Mouse (Mus musculus): Measurements from ENCODE around the gene Zfp109. TPM values are rescaled to one million over a fixed set of nuclear protein-coding genes. Genes with fewer than 3 reads are reported as not detected.

Gene Zfp109
- 1.4 and 1.6 TPM in 2 replicates for polyA plus RNA-seq (2015; fragmentation: Nextera tagmentation; extraction: Ambion mirVana)

DNA sequence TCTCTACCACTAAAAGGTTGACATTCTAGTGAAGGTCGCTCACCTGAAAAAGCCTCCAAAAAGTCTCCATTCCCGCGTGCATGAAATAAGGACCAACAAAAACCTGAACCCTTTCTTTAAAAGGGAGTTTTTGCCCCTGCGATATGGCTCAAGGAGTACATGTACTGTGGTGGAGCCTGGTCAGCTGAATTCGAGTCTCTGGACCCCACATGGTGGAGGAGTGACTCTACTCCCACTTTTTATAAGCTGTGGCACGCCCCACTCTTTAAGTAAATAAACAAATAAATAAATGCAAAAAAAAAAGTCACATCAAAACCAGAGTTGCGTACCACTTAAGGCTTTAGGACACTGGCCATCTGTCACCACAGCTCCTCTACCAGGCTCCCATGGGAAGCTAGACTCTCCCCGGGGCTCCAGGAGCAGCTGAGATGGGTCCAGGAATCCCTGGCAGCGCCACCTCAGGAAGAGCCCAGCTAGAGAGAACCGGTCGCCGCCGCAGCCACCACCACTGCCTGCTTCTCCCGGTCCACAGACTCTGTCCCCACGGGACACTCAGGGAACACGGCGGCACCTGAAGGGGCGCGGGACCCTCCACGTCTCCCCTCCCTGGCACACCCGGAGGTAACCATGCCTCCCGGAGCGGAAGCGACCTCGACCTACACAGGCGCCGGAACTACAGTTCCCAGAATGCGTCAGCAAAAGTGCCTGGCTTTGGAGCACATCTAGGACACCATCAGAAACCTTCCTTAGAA, at the start of gene Zfp109:
TSS of gene Zfp109 (minus strand) at position 521 of the 752 bp plus-strand sequence.

GRCm38 (mm10) chr7:24270288-24270672, 32.9 kb upstream of the Zfp109 start, which contains the start of gene Zfp93:
Gene Zfp93, plus strand, starts transcription at chr7:24270420.

GRCm38 (mm10) chr7:24254633-24255474, 17.5 kb upstream of the Zfp109 start, which contains the start of gene Zfp108:
Gene Zfp108, plus strand, starts transcription at chr7:24254794.

GRCm38 (mm10) chr7:24211343-24211742, 26.0 kb downstream of the Zfp109 start, which contains the start of gene Zfp111:
Gene Zfp111, minus strand, starts transcription at chr7:24211443.

Other genes starting within 250 kb of the Zfp109 start
- gene V1rd19, start 235.9 kb downstream of the Zfp109 start, polyA plus RNA-seq (2015; fragmentation: Nextera tagmentation; extraction: Ambion mirVana), result not detected in 2 replicates
- gene Vmn1r183, start 184.3 kb downstream of the Zfp109 start, polyA plus RNA-seq (2015; fragmentation: Nextera tagmentation; extraction: Ambion mirVana), result not detected in 2 replicates
- gene Zfp180, start 155.6 kb downstream of the Zfp109 start, polyA plus RNA-seq (2015; fragmentation: Nextera tagmentation; extraction: Ambion mirVana), result 6.7 and 6.8 TPM in 2 replicates
- 2.5 and 3.2 TPM in 2 replicates for gene Zfp112, start 125.2 kb downstream of the Zfp109 start, polyA plus RNA-seq (2015; fragmentation: Nextera tagmentation; extraction: Ambion mirVana)
- 6.7 TPM in 2 replicates for gene Zfp235, start 103.4 kb downstream of the Zfp109 start, polyA plus RNA-seq (2015; fragmentation: Nextera tagmentation; extraction: Ambion mirVana)
- gene Zfp114, start 62.5 kb downstream of the Zfp109 start, polyA plus RNA-seq (2015; fragmentation: Nextera tagmentation; extraction: Ambion mirVana), result 1.3 TPM in 2 replicates
- gene Zfp111, start 26.1 kb downstream of the Zfp109 start, polyA plus RNA-seq (2015; fragmentation: Nextera tagmentation; extraction: Ambion mirVana), result 3.4 and 5.8 TPM in 2 replicates
- 1.3 and 1.9 TPM in 2 replicates for gene Zfp108, start 17.2 kb upstream of the Zfp109 start, polyA plus RNA-seq (2015; fragmentation: Nextera tagmentation; extraction: Ambion mirVana)
- gene Zfp93, start 32.9 kb upstream of the Zfp109 start, polyA plus RNA-seq (2015; fragmentation: Nextera tagmentation; extraction: Ambion mirVana), result 4.3 and 4.6 TPM in 2 replicates
- gene Zfp61, start 63.7 kb upstream of the Zfp109 start, polyA plus RNA-seq (2015; fragmentation: Nextera tagmentation; extraction: Ambion mirVana), result 9.9 and 10.5 TPM in 2 replicates
- 4.0 and 4.7 TPM in 2 replicates for gene Zfp94, start 79.1 kb upstream of the Zfp109 start, polyA plus RNA-seq (2015; fragmentation: Nextera tagmentation; extraction: Ambion mirVana)
- gene Tescl, start 96.4 kb upstream of the Zfp109 start, polyA plus RNA-seq (2015; fragmentation: Nextera tagmentation; extraction: Ambion mirVana), result 0.31 TPM in 1 of 2 replicates, not detected in the other
- gene Lypd5, start 111.6 kb upstream of the Zfp109 start, polyA plus RNA-seq (2015; fragmentation: Nextera tagmentation; extraction: Ambion mirVana), result 0.54 and 0.85 TPM in 2 replicates
- 6.5 and 10.8 TPM in 2 replicates for gene Kcnn4, start 132.7 kb upstream of the Zfp109 start, polyA plus RNA-seq (2015; fragmentation: Nextera tagmentation; extraction: Ambion mirVana)
- 16.0 and 19.1 TPM in 2 replicates for gene Smg9, start 162.1 kb upstream of the Zfp109 start, polyA plus RNA-seq (2015; fragmentation: Nextera tagmentation; extraction: Ambion mirVana)
- gene Irgc1, start 214.7 kb upstream of the Zfp109 start, polyA plus RNA-seq (2015; fragmentation: Nextera tagmentation; extraction: Ambion mirVana), result 0.08 TPM in 1 of 2 replicates, not detected in the other
- 34.6 and 58.9 TPM in 2 replicates for gene Plaur, start 224.9 kb upstream of the Zfp109 start, polyA plus RNA-seq (2015; fragmentation: Nextera tagmentation; extraction: Ambion mirVana)
- gene Cadm4, start 244.5 kb upstream of the Zfp109 start, polyA plus RNA-seq (2015; fragmentation: Nextera tagmentation; extraction: Ambion mirVana), result 1.9 and 2.9 TPM in 2 replicates